Mouse (Mus musculus) hindbrain, embryonic 11.5 days (tissue): ENCODE measurements around the gene Olfr1226. TPM values are rescaled to one million over a fixed set of nuclear protein-coding genes. Genes with fewer than 3 reads are reported as not detected.
"Not testable (repeated sequence)": the region's sequence is repeated elsewhere in the genome, so short reads cannot be mapped to it uniquely, and the experiment has no call there.

Experiments used
- ATAC-seq: fragments of 200-750 bp; cut with Nextera tagmentation; 2 replicates; pipeline ENCODE4 v1.8.0; 2017; ENCODE audit warnings: mild to moderate bottlenecking, moderate TSS enrichment, moderate library complexity; ENCODE audit not compliant: low FRiP score
- DNase-seq: peaks from one replicate; pipeline ENCODE4 v3.0.0-alpha.2; 2015; ENCODE audit warnings: low spot score
- H3K27ac ChIP-seq: fragments of 300-500 bp; sonication (generic); 2 replicates; pipeline ENCODE4 v1.5.1; 2014; ENCODE audit warnings: mild to moderate bottlenecking, low read depth, low read length
- H3K27me3 ChIP-seq: fragments of 300-500 bp; sonication (generic); 2 replicates; pipeline ENCODE4 v1.6.1; 2014; ENCODE audit warnings: mild to moderate bottlenecking, low read length, moderate library complexity, mixed read lengths; ENCODE audit not compliant: control insufficient read depth, insufficient read depth
- H3K36me3 ChIP-seq: fragments of 300-500 bp; sonication (generic); 2 replicates; pipeline ENCODE4 v1.6.1; 2014; ENCODE audit warnings: mild to moderate bottlenecking, low read length, moderate library complexity, mixed read lengths; ENCODE audit not compliant: control insufficient read depth, insufficient read depth
- H3K4me1 ChIP-seq: fragments of 300-500 bp; sonication (generic); replicated peaks from 2 replicates; pipeline ENCODE4 v1.6.1; 2014; ENCODE audit warnings: low read length, mixed read lengths; ENCODE audit not compliant: control insufficient read depth, insufficient read depth
- H3K4me2 ChIP-seq: fragments of 300-500 bp; sonication (generic); replicated peaks from 2 replicates; pipeline ENCODE4 v1.6.1; 2014; ENCODE audit warnings: mild to moderate bottlenecking, low read depth, low read length
- H3K4me3 ChIP-seq: fragments of 300-500 bp; sonication (generic); 2 replicates; pipeline ENCODE4 v1.5.1; 2014; ENCODE audit warnings: low read depth, low read length
- H3K9ac ChIP-seq: fragments of 300-500 bp; sonication (generic); 2 replicates; pipeline ENCODE4 v1.6.1; 2014; ENCODE audit warnings: low read depth, low read length
- H3K9me3 ChIP-seq: fragments of 300-500 bp; sonication (generic); 2 replicates; pipeline ENCODE4 v1.6.1; 2016; ENCODE audit warnings: low read length; ENCODE audit not compliant: control insufficient read depth
- WGBS: fragments of 180-500 bp; shearing (Covaris S2); extraction: QIAGEN DNeasy Blood & Tissue Kit; methylation state at CpG from one replicate; pipeline ENCODE4 v1.1.7; 2014; 5-methylcytosine and 5-hydroxymethylcytosine counted together
- polyA plus RNA-seq: library from polyadenylated mRNA; unstranded; fragments of >200 nt; fragmentation: Nextera tagmentation; extraction: Ambion mirVana; gene quantifications from 2 replicates; pipeline ENCODE4 v1.2.1, GENCODE M21; 2014

Gene Olfr1226
- polyA plus RNA-seq, result not detected in 2 replicates

GRCm38 (mm10) chr2:89199948-89200347 lies at the start of gene Olfr1226:
Gene Olfr1226 (minus strand): TSS chr2:89200048.
- Histone ChIP-seq H3K27me3 (no peaks in the 10 kb centered on the region), H3K4me2 (no peak within 1 kb of the TSS), H3K9ac (no peak within 1 kb of the TSS), H3K4me1 (no peaks in the 10 kb centered on the region), H3K36me3 (no peaks in the 10 kb centered on the region), H3K4me3 (no peak within 1 kb of the TSS), H3K27ac (no peak within 1 kb of the TSS), H3K9me3 (no peaks in the 10 kb centered on the region)
- DNase-seq (no peak), ATAC-seq (no peak)
- 59% methylated on average over 2 of the region's 2 CpGs for WGBS

GRCm38 (mm10) chr2:89196325-89196982 lies 3.4 kb downstream of the Olfr1226 start:
- H3K27me3 ChIP-seq, result no peaks in the 10 kb centered on the region

GRCm38 (mm10) chr2:89174569-89174968 lies 25.3 kb downstream of the Olfr1226 start, which contains the start of gene Olfr1225:
Gene Olfr1225 (minus strand): TSS chr2:89174669.
- Histone ChIP-seq H3K9me3 (no peaks in the 10 kb centered on the region), H3K36me3 (no peaks in the 10 kb centered on the region), H3K4me3 (no peak within 1 kb of the TSS), H3K9ac (no peak within 1 kb of the TSS), H3K4me2 (no peak within 1 kb of the TSS), H3K27ac (no peak within 1 kb of the TSS), H3K27me3 (no peaks in the 10 kb centered on the region), H3K4me1 (no peaks in the 10 kb centered on the region)
- ATAC-seq (no peak), DNase-seq (no peak)
- WGBS, result 90% methylated on average over 1 of the region's 1 CpGs

More at GRCm38 (mm10) chr2:89196325-89196982, 3.4 kb downstream of the Olfr1226 start:
- no peaks in the 10 kb centered on the region for H3K36me3 ChIP-seq
- no peak overlapping the region for H3K4me3 ChIP-seq
- no peak for DNase-seq
- WGBS, result 93% methylated on average over 3 of the region's 3 CpGs
- H3K9me3 ChIP-seq, result no peaks in the 10 kb centered on the region
- no peaks in the 10 kb centered on the region for H3K4me1 ChIP-seq
- no peak for ATAC-seq
- no peak overlapping the region for H3K9ac ChIP-seq
- no peak overlapping the region for H3K27ac ChIP-seq
- H3K4me2 ChIP-seq, result no peak overlapping the region

- not testable (repeated sequence) for H3K36me3 ChIP-seq, H3K9me3 ChIP-seq, DNase-seq, H3K9ac ChIP-seq, H3K4me3 ChIP-seq, H3K27me3 ChIP-seq, H3K4me1 ChIP-seq, H3K27ac ChIP-seq, H3K4me2 ChIP-seq, ATAC-seq
- 92% methylated on average over 4 of the region's 4 CpGs for WGBS
Observed at GRCm38 (mm10) chr2:89164711-89165110, 35.1 kb downstream of the Olfr1226 start.

- H3K4me2 ChIP-seq, H3K36me3 ChIP-seq, H3K27ac ChIP-seq, DNase-seq, H3K9ac ChIP-seq, H3K4me3 ChIP-seq, H3K27me3 ChIP-seq, H3K9me3 ChIP-seq, H3K4me1 ChIP-seq, ATAC-seq: not testable (repeated sequence)
- WGBS, result 96% methylated on average over 8 of the region's 8 CpGs
Observed at GRCm38 (mm10) chr2:89163991-89164390, 35.9 kb downstream of the Olfr1226 start, which contains the start of gene Olfr1224-ps1. Gene Olfr1224-ps1 (minus strand): TSS chr2:89164091.

- DNase-seq (no peak), ATAC-seq (no peak)
- WGBS, result 67% methylated on average over 1 of the region's 1 CpGs
- H3K36me3 ChIP-seq, result no peaks in the 10 kb centered on the region
- no peaks in the 10 kb centered on the region for H3K4me1 ChIP-seq
- no peaks in the 10 kb centered on the region for H3K9me3 ChIP-seq
- no peak within 1 kb of the TSS for H3K4me3 ChIP-seq
- no peak within 1 kb of the TSS for H3K4me2 ChIP-seq
- H3K9ac ChIP-seq, result no peak within 1 kb of the TSS
- H3K27me3 ChIP-seq, result no peaks in the 10 kb centered on the region
- H3K27ac ChIP-seq, result no peak within 1 kb of the TSS
Observed at GRCm38 (mm10) chr2:89151460-89151859, 48.4 kb downstream of the Olfr1226 start, which contains the start of gene Olfr1223. Gene Olfr1223 (minus strand): TSS chr2:89151560.

Other genes with a start within 250 kb of the Olfr1226 start
- not detected in 2 replicates for gene Olfr1212, start 246.1 kb downstream of the Olfr1226 start, polyA plus RNA-seq
- not detected in 2 replicates for gene Gm13762, start 219.8 kb downstream of the Olfr1226 start, polyA plus RNA-seq
- not detected in 2 replicates for gene Olfr1214, start 207.4 kb downstream of the Olfr1226 start, polyA plus RNA-seq
- gene Olfr1215, start 193.1 kb downstream of the Olfr1226 start, polyA plus RNA-seq, result not detected in 2 replicates
- not detected in 2 replicates for gene Olfr1216, start 181.7 kb downstream of the Olfr1226 start, polyA plus RNA-seq
- not detected in 2 replicates for gene Olfr1217, start 168.0 kb downstream of the Olfr1226 start, polyA plus RNA-seq
- not detected in 2 replicates for gene Olfr1218, start 138.9 kb downstream of the Olfr1226 start, polyA plus RNA-seq
- not detected in 2 replicates for gene Olfr1219, start 116.5 kb downstream of the Olfr1226 start, polyA plus RNA-seq
- gene Olfr1220, start 93.2 kb downstream of the Olfr1226 start, polyA plus RNA-seq, result not detected in 2 replicates
- not detected in 2 replicates for gene Olfr1221, start 82.8 kb downstream of the Olfr1226 start, polyA plus RNA-seq
- not detected in 2 replicates for gene Olfr1222, start 67.0 kb downstream of the Olfr1226 start, polyA plus RNA-seq
- gene Olfr1223, start 48.5 kb downstream of the Olfr1226 start, polyA plus RNA-seq, result not detected in 2 replicates
- not detected in 2 replicates for gene Olfr1224-ps1, start 36.0 kb downstream of the Olfr1226 start, polyA plus RNA-seq
- not detected in 2 replicates for gene Olfr1225, start 25.4 kb downstream of the Olfr1226 start, polyA plus RNA-seq
- gene Olfr1228, start 54.0 kb upstream of the Olfr1226 start, polyA plus RNA-seq, result not detected in 2 replicates
- not detected in 2 replicates for gene Olfr1229, start 88.0 kb upstream of the Olfr1226 start, polyA plus RNA-seq
- gene Olfr1230, start 97.2 kb upstream of the Olfr1226 start, polyA plus RNA-seq, result not detected in 2 replicates
- not detected in 2 replicates for gene Olfr1231, start 107.0 kb upstream of the Olfr1226 start, polyA plus RNA-seq
- not detected in 2 replicates for gene Olfr1232, start 129.6 kb upstream of the Olfr1226 start, polyA plus RNA-seq
- gene Olfr1233, start 142.3 kb upstream of the Olfr1226 start, polyA plus RNA-seq, result not detected in 2 replicates
- gene Olfr1234, start 164.8 kb upstream of the Olfr1226 start, polyA plus RNA-seq, result not detected in 2 replicates
- gene Olfr1238, start 209.6 kb upstream of the Olfr1226 start, polyA plus RNA-seq, result not detected in 2 replicates
- not detected in 2 replicates for gene Olfr1239, start 220.4 kb upstream of the Olfr1226 start, polyA plus RNA-seq
- not detected in 2 replicates for gene Olfr1240, start 243.0 kb upstream of the Olfr1226 start, polyA plus RNA-seq